ENCODE assay signal across 11 mouse cellular contexts in the genomic region with DNA sequence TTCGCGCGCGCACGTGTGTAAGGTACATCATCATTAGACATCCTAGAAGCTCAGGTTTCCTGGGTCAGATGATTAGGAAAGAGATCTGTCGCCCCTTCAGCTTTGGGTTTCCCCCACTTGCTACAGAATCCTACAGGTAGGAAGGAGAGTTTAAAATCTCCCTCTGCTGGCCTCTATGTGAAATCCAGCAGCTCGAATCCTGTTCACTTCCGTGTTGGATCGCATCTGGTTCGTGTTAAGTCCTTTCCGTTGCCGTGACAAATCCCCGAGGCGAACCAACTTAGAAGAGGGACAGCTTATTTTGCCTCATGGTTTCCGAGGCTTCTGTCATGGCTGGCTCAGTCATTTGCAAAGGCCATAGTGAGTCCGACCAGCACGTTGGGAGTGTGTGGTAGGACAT.
A peak's percentile ranks its signal among the peaks of the same experiment; 100 is the strongest.
DNase-seq lines count a peak whose midpoint lies in the region; ATAC-seq and TF ChIP-seq lines count a peak whose summit lies in the region.
"Had no signal": no experiment of that assay in that cellular context is flagged by ENCODE, and none has a peak within 500 bp of the region (broad histone marks: within the 10 kb centered on the region; RNA-seq: fewer than 3 reads in every experiment).

No protein-coding gene starts in this region.

- no peaks in the 10 kb centered on the region for H3K27me3 ChIP-seq in forebrain, postnatal 0 days (ENCODE audit: insufficient read depth, low read length)
- peaks cover 15% of the 10 kb centered on the region for H3K27me3 ChIP-seq in forebrain, embryonic 12.5 days
- H3K27me3 ChIP-seq in kidney, adult 2 months (replicated peaks; ENCODE audit: control insufficient read depth, insufficient read depth, low read length) = no peaks in the 10 kb centered on the region
- H3K27me3 ChIP-seq in midbrain, embryonic 16.5 days (ENCODE audit: control insufficient read depth, insufficient read depth, low read depth, low read length) = no peaks in the 10 kb centered on the region; the same call in 1 of the 2 replicates

- TF ChIP-seq POLR2A in kidney, adult 2 months (IDR thresholded peaks at IDR 0.05; ENCODE audit: low read depth, low read length) = no peak

- H3K36me3 ChIP-seq in forebrain, postnatal 0 days (ENCODE audit: insufficient read depth) = no peaks in the 10 kb centered on the region
- no peaks in the 10 kb centered on the region for H3K36me3 ChIP-seq in forebrain, embryonic 12.5 days (replicated peaks)
- H3K36me3 ChIP-seq in kidney, adult 2 months (ENCODE audit: control insufficient read depth, insufficient read depth, low read length) = no peaks in the 10 kb centered on the region
- H3K36me3 ChIP-seq in midbrain, embryonic 16.5 days (ENCODE audit: control insufficient read depth, insufficient read depth, low read length) = no peaks in the 10 kb centered on the region
- H3K36me3 ChIP-seq: lung, embryonic 15.5 days had no signal

- H3K9ac ChIP-seq in forebrain, postnatal 0 days = no peak overlapping the region
- no peak overlapping the region for H3K9ac ChIP-seq in forebrain, embryonic 12.5 days
- no peak overlapping the region for H3K9ac ChIP-seq in midbrain, embryonic 16.5 days (ENCODE audit: low read depth, low read length)
- H3K9ac ChIP-seq: lung, embryonic 15.5 days had no signal

- H3K9me3 ChIP-seq in forebrain, postnatal 0 days (ENCODE audit: low read length) = no peaks in the 10 kb centered on the region
- no peaks in the 10 kb centered on the region for H3K9me3 ChIP-seq in forebrain, embryonic 12.5 days
- no peaks in the 10 kb centered on the region for H3K9me3 ChIP-seq in midbrain, embryonic 16.5 days (replicated peaks; ENCODE audit: control insufficient read depth, low read length, poor library complexity, severe bottlenecking)
- H3K9me3 ChIP-seq: lung, embryonic 15.5 days had no signal

- H3K4me1 ChIP-seq in forebrain, postnatal 0 days (ENCODE audit: insufficient read depth) = no peaks in the 10 kb centered on the region
- H3K4me1 ChIP-seq in forebrain, embryonic 12.5 days = peaks cover 7% of the 10 kb centered on the region
- H3K4me1 ChIP-seq in kidney, adult 2 months (ENCODE audit: control insufficient read depth, insufficient read depth, low read length) = no peaks in the 10 kb centered on the region
- H3K4me1 ChIP-seq in midbrain, embryonic 16.5 days (ENCODE audit: control insufficient read depth, insufficient read depth, low read length) = no peaks in the 10 kb centered on the region

- H3K4me2 ChIP-seq in forebrain, postnatal 0 days (ENCODE audit: low read depth) = no peak overlapping the region
- no peak overlapping the region for H3K4me2 ChIP-seq in forebrain, embryonic 12.5 days
- H3K4me2 ChIP-seq in midbrain, embryonic 16.5 days (ENCODE audit: low read length) = no peak overlapping the region
- H3K4me2 ChIP-seq: lung, embryonic 15.5 days had no signal

- no peak overlapping the region for H3K27ac ChIP-seq in forebrain, postnatal 0 days (ENCODE audit: low read depth, low read length)
- H3K27ac ChIP-seq in forebrain, embryonic 12.5 days = no peak overlapping the region
- H3K27ac ChIP-seq in kidney, adult 2 months (ENCODE audit: insufficient read depth, low read depth, low read length) = no peak overlapping the region
- H3K27ac ChIP-seq in midbrain, embryonic 16.5 days (ENCODE audit: low read length) = no peak overlapping the region
- H3K27ac ChIP-seq: lung, embryonic 15.5 days had no signal

- ATAC-seq in forebrain, postnatal 0 days = no peak
- ATAC-seq in forebrain, embryonic 12.5 days (ENCODE audit: low FRiP score) = no peak
- ATAC-seq in midbrain, embryonic 16.5 days = no peak

- peak; percentile 48 for TF ChIP-seq CTCF in forebrain, postnatal 0 days (IDR thresholded peaks at IDR 0.05; ENCODE audit: low read depth)
- TF ChIP-seq CTCF in kidney, adult 2 months (conservative IDR thresholded peaks at IDR 0.05; ENCODE audit: insufficient read depth, insufficient read length, low read depth, low read length) = 0 out of 2 replicates have a peak, but pooled peaks have one; percentile 12

- DNase-seq in forebrain, postnatal 0 days = no peak
- no peak for DNase-seq in kidney, adult 2 months
- DNase-seq in kidney, adult 8-10 months = no peak
- DNase-seq in R1 (ENCODE audit: low read depth, low spot score) (peak; percentile 62), liver (no peak)
- peak; percentile 84 for DNase-seq in forelimb bud, embryonic 11.5 days (ENCODE audit: low read depth, low spot score)
- DNase-seq: cerebellum, adult 9-11 months; kidney, adult 9 months had no signal

- no peak overlapping the region for H3K4me3 ChIP-seq in forebrain, postnatal 0 days (ENCODE audit: low read depth, low read length)
- no peak overlapping the region for H3K4me3 ChIP-seq in forebrain, embryonic 12.5 days (replicated peaks)
- no peak overlapping the region for H3K4me3 ChIP-seq in kidney, adult 2 months (ENCODE audit: insufficient read depth, low read depth, low read length)
- no peak overlapping the region for H3K4me3 ChIP-seq in midbrain, embryonic 16.5 days (ENCODE audit: low read depth, low read length)
- H3K4me3 ChIP-seq: lung, embryonic 15.5 days had no signal

- 78% methylated on average over 17 of the region's 17 CpGs for WGBS in forebrain, postnatal 0 days
- WGBS in forebrain, embryonic 12.5 days = 82% methylated on average over 17 of the region's 17 CpGs
- 69% methylated on average over 17 of the region's 17 CpGs for WGBS in kidney, adult 2 months
- 81% methylated on average over 17 of the region's 17 CpGs for WGBS in midbrain, embryonic 16.5 days

Comparison
In these comparisons a context has a peak if more than half of its experiments do, and no peak if none do; other contexts are left out.
1. DNase-seq: peak in R1 (single experiment) and forelimb bud, embryonic 11.5 days (single experiment); none in forebrain, postnatal 0 days (single experiment), kidney, adult 2 months (single experiment), kidney, adult 8-10 months (0 of 2) and liver (single experiment).